Mouse (Mus musculus) G1E (cell line): ENCODE results near the gene Trip11. TPM values are rescaled to one million over a fixed set of nuclear protein-coding genes. Genes with fewer than 3 reads are reported as not detected.

Experiments used
- ATAC-seq: 2 replicates; pipeline ENCODE4 v1.8.0; 2016; ENCODE audit warnings: mild to moderate bottlenecking; ENCODE audit not compliant: insufficient number of reproducible peaks, poor library complexity, low FRiP score, severe bottlenecking; ENCODE audit errors: extremely low read depth
- DNase-seq: peaks from one replicate; pipeline ENCODE4 v3.0.0; 2012; ENCODE audit warnings: low spot score
- H3K27me3 ChIP-seq: 2 replicates; pipeline ENCODE4 v1.6.1; 2012; ENCODE audit warnings: mild to moderate bottlenecking, low read length, inconsistent platforms; ENCODE audit not compliant: insufficient read depth
- H3K36me3 ChIP-seq: replicated peaks from 2 replicates; pipeline ENCODE3; 2012; ENCODE audit warnings: mild to moderate bottlenecking, inconsistent platforms
- H3K4me1 ChIP-seq: 2 replicates; pipeline ENCODE4 v1.6.1; 2012; ENCODE audit warnings: low read depth, low read length, inconsistent platforms, mixed read lengths; ENCODE audit not compliant: insufficient read depth
- H3K4me3 ChIP-seq: 2 replicates; pipeline ENCODE4 v1.5.1; 2012; ENCODE audit warnings: low read depth, mild to moderate bottlenecking, inconsistent platforms, low read length, moderate library complexity, mixed read lengths
- H3K9me3 ChIP-seq: replicated peaks from 2 replicates; pipeline ENCODE4 v1.6.1; 2012; ENCODE audit warnings: inconsistent platforms
- CTCF ChIP-seq: IDR thresholded peaks from 2 replicates; pipeline ENCODE4 v1.5.1; 2012; ENCODE audit warnings: low read depth, low read length, inconsistent platforms, mixed read lengths
- GATA1 ChIP-seq: IDR thresholded peaks from 2 replicates; pipeline ENCODE4 v1.6.1; 2012; ENCODE audit warnings: borderline replicate concordance, low read length, inconsistent platforms, mixed read lengths
- GATA2 ChIP-seq: IDR thresholded peaks from 2 replicates; pipeline ENCODE4 v1.6.1; 2012; ENCODE audit warnings: low read depth, low read length, inconsistent platforms, borderline replicate concordance
- POLR2AphosphoS5 ChIP-seq: IDR thresholded peaks from 2 replicates; pipeline ENCODE4 v1.6.1; 2012; ENCODE audit warnings: low read depth, low read length, inconsistent platforms; ENCODE audit not compliant: insufficient replicate concordance
- TAL1 ChIP-seq: conservative IDR thresholded peaks from 2 replicates; pipeline ENCODE4 v1.6.1; 2012; ENCODE audit warnings: low read depth, low read length, inconsistent platforms, mixed read lengths
- polyA plus RNA-seq: library from polyadenylated mRNA; stranded (reverse); fragments of >175 nt; gene quantifications from 2 replicates; pipeline ENCODE4 v1.2.3, GENCODE M21; 2012
- total RNA-seq, 2 experiments: library from RNA; stranded (forward) in 1 of 2; stranded (reverse) in 1 of 2; fragments of 200-1000 nt in 1 of 2; fragments of >200 nt in 1 of 2; fragmentation: Nextera tagmentation in 1 of 2; gene quantifications; 2 replicates each; pipeline ENCODE4 v1.2.3; 2014 to 2017

Trip11 gene
- total and polyA plus RNA-seq, 3 experiments, result 3.6 to 77.1 (median 45.7) TPM

DNA sequence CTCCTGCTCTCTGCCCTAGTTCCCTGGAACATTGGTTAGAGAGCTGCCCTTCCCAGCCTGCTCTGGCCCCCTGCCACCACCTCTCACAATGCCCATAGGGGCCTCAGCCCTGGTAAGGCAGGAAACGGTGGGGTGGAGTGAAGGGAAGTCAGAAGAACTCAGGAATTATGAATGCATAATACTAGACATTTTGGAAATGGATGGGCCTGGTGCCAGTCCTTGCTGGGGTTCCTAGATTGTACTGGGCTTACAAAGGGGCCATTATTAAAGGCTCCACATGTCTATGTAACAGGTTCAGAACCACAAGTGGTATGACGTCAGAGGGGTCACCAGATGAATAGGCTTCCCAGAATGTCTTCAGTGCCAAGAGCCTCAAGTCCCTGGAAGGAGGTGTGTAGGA, 105.7 kb downstream of the Trip11 start:
- no peak for ATAC-seq
- no peak for DNase-seq
- H3K36me3 ChIP-seq, result no peaks in the 10 kb centered on the region
- no peaks in the 10 kb centered on the region for H3K4me1 ChIP-seq
- no peak for TF ChIP-seq GATA1
- TF ChIP-seq POLR2AphosphoS5, result no peak
- no peak for TF ChIP-seq CTCF
- no peak for TF ChIP-seq TAL1
- no peak for TF ChIP-seq GATA2
- no peak overlapping the region for H3K4me3 ChIP-seq
- H3K9me3 ChIP-seq, result no peaks in the 10 kb centered on the region
- H3K27me3 ChIP-seq, result peaks cover 18% of the 10 kb centered on the region

DNA sequence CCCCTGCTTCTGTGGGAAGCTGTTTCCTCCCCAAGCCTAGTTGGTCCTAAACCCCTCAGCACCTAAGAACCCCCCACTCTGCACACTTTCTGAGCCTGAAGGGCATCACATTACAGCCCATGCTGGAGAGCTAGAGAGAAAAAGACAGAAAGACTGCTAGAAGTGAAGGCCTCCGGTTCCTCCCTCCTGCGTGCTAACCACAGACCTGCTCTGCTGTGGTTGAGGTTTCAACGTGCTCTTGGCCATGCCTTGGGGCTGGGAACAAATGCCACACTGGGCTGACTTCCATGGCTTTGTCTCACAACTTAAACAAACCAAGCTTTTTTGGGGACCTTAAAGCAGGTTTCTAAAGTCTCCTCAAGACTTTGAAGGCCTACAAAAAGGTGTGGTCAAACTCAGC, 110.6 kb downstream of the Trip11 start:
- DNase-seq (no peak), ATAC-seq (no peak)
- Histone ChIP-seq H3K27me3 (peaks cover 14% of the 10 kb centered on the region), H3K4me3 (no peak overlapping the region), H3K4me1 (no peaks in the 10 kb centered on the region), H3K9me3 (no peaks in the 10 kb centered on the region), H3K36me3 (no peaks in the 10 kb centered on the region)
- TF ChIP-seq GATA2 (no peak), CTCF (no peak), POLR2AphosphoS5 (no peak), TAL1 (no peak), GATA1 (no peak)

DNA sequence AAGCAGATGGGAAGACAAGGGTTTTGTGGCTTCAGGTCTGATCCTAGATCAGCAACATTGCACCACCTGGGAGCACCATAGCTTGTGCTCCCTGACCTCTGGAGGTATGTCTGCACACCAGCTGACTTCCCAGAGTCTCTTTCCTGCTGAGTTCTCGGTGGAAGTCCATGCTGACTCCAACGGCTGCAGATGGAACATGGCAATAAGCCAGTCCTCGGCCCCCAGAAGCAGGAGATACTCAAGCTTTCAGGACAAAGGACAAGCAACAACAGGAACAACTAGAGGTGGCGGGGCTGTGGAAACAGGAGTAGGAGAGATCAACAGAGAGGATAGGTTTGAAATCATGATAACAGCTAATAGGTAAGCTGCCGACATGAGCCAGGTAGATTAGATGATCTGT, 111.3 kb downstream of the Trip11 start:
- Histone ChIP-seq H3K9me3 (no peaks in the 10 kb centered on the region), H3K4me1 (no peaks in the 10 kb centered on the region), H3K36me3 (no peaks in the 10 kb centered on the region), H3K4me3 (no peak overlapping the region), H3K27me3 (peaks cover 12% of the 10 kb centered on the region)
- DNase-seq (no peak), ATAC-seq (no peak)
- TF ChIP-seq POLR2AphosphoS5 (no peak), CTCF (no peak)

DNA sequence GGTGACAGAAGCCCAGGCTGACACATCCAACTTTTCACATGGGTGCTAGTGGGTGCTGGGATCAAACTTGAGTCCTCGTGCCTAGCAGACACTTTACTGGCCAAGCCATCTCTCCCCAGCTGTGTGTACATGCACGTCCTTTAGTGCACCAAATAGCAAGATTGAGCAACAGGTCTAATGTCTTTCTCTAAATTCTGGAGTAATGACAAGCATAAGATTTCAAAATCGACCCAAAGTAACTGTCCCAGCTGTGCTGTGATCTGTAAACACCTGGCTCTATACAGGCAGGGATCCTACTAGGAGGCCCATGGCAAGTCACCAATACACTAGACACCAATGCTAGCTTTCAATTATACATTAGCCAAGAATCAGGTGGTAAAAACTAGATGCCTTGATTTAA, 112.0 kb downstream of the Trip11 start:
- Histone ChIP-seq H3K36me3 (no peaks in the 10 kb centered on the region), H3K4me1 (no peaks in the 10 kb centered on the region), H3K9me3 (no peaks in the 10 kb centered on the region), H3K4me3 (no peak overlapping the region), H3K27me3 (peaks cover 16% of the 10 kb centered on the region)
- TF ChIP-seq GATA1 (no peak), CTCF (no peak), GATA2 (no peak), TAL1 (no peak), POLR2AphosphoS5 (no peak)
- DNase-seq, result no peak
- no peak for ATAC-seq

DNA sequence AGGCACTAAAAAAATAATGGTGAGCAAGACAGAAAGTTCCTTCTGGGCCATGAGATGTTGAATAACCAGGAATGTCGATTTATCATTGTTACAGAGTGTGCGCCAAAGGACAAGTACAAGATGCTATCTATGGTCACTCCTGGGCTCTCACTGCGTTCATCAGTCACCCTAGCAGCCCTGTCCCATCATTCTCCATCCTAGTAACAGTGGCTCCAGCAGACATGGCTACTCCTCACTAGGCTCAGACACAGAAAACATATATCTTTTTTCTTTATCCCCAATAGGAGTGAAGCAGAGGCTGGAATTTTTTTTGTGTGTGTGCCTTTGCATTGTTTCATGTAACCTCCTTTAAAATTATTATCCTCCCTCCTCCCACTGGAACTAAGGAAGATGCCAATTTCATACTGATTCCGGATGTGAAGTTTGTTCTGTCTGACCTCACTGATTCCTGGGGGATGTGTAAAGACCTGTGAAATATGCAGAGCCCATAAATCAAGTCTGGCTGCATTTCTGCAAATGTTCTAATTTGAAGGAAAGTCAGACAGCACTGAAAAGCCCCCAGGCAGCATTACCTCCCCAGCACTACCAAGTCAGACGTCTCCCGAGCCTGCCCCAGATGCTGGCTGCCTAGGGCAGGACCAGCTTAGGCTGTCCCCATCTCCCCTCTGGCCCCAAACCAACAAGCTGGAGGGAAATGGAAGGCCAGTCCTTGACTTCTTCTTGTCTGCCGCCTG, 114.7 kb downstream of the Trip11 start:
- Histone ChIP-seq H3K36me3 (no peaks in the 10 kb centered on the region), H3K4me1 (no peaks in the 10 kb centered on the region), H3K9me3 (no peaks in the 10 kb centered on the region), H3K27me3 (peaks cover 28% of the 10 kb centered on the region), H3K4me3 (no peak overlapping the region)
- TF ChIP-seq CTCF, result no peak
- TF ChIP-seq POLR2AphosphoS5, result no peak
- no peak for TF ChIP-seq TAL1
- no peak for TF ChIP-seq GATA1
- no peak for TF ChIP-seq GATA2
- ATAC-seq (no peak), DNase-seq (no peak)

DNA sequence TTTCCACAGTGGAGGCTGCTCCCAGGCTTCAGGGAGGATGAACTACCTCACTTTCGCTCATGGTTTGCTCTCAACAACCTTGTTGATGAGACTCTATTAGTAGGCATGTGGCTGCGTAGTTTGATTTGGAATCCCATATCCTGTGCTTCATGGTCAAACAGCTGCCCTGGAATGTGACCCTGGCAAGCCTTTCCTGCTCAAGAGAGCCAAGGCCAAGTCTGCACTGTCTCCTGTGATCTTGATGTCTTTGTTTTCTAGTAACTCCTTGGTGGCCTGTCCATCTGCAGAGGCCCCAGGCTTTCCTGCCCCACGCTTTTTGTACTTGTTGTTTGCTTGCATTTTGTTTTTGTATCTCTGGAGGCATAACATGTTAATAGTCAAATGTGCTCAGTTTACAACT, 118.6 kb downstream of the Trip11 start:
- Histone ChIP-seq H3K27me3 (peaks cover 25% of the 10 kb centered on the region), H3K4me1 (no peaks in the 10 kb centered on the region), H3K4me3 (no peak overlapping the region), H3K36me3 (no peaks in the 10 kb centered on the region), H3K9me3 (no peaks in the 10 kb centered on the region)
- TF ChIP-seq GATA1, result no peak
- no peak for TF ChIP-seq GATA2
- no peak for TF ChIP-seq CTCF
- no peak for TF ChIP-seq TAL1
- no peak for TF ChIP-seq POLR2AphosphoS5
- ATAC-seq (no peak), DNase-seq (no peak)

DNA sequence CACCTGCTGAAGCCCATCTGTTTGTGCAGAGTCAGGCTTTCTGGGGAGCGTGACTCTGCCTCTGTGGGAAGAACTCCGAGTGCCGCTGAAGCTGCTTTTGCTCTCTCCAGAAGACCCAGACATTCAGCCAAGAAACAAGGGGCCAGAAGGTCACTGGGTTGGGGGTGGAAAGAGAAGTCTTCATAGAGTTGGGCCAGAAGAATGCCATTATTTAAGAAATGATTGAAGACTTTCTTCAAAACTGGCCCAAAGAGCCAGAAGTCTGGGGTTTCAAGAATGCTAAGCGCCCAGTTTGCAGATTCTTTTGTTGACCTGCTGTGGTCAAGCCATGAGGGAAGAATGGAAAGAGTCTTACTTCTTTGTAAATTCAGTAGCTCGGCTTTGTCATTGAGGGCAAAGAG, 119.8 kb downstream of the Trip11 start:
- Histone ChIP-seq H3K4me1 (no peaks in the 10 kb centered on the region), H3K36me3 (no peaks in the 10 kb centered on the region), H3K27me3 (peaks cover 21% of the 10 kb centered on the region), H3K4me3 (no peak overlapping the region), H3K9me3 (no peaks in the 10 kb centered on the region)
- no peak for DNase-seq
- no peak for ATAC-seq
- TF ChIP-seq GATA1 (no peak), GATA2 (no peak), CTCF (no peak), POLR2AphosphoS5 (no peak), TAL1 (no peak)
